Mouse (Mus musculus) layer of hippocampus, adult 11-12 months (tissue): ENCODE results near the gene Ulk4.
A peak's percentile ranks its signal among the peaks of the same experiment; 100 is the strongest.

ENCODE experiments used
- DNase-seq: peaks from one replicate; pipeline ENCODE4 v3.0.0; 2022; ENCODE audit warnings: low spot score

The Ulk4 gene

DNA sequence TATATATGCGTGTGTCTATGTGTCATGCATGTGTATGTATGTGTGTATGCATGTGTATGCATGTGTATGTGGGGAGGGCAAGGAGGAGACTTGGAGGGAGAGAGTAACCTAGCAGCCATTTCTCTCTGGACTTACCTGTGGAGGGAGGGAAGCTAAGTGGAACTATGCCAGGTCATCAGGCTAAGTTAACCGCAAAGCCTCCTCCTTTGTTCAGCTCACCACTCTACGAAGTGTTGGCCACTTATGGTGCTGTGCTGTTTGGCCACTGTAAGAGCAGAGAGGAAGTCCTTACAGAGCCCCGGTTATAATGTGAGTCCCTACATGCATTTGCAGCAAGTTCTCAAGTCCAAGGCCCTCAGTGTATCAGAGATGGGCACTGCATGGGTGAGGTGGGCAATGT lies 300.1 kb downstream of the Ulk4 start:
- no peak for DNase-seq

DNA sequence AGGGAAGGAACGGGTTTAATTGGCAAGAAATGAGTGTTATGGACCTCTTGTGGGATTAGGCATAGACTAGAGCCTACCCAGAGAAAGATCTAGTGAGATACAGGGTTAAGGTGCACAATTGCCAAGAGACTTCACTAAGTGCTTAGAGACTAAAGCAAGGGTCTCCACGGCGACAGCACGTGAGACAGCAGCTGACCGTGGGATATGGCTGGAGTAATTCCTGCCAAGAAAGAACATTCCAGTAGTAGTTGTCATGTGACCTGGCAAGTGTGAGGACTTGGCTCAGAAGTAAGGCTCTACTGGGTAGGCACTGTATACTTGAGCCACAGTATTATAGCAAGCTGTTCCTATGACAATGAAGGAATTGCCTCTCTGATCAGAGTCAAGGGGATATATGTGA lies 300.8 kb downstream of the Ulk4 start:
- no peak for DNase-seq

DNA sequence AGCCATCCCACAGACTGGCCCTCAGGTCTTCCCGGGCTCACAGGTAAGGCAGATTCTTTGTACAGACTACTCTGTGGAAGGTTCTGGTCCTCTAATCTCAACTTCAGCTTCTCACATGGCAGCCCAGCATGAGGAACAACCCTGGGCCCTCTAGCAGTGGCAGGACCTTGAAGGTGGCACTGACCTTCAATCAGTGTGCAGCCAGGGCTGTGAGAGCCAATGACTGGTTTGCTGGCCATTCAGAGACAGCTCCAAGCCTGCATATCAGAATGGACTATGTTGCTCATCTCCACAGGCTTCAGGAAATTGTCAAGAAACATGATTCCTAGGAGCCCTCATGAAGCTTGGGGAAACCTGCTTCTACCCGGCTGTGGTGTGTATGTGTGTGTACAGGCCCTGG lies 302.8 kb downstream of the Ulk4 start:
- DNase-seq, result no peak

DNA sequence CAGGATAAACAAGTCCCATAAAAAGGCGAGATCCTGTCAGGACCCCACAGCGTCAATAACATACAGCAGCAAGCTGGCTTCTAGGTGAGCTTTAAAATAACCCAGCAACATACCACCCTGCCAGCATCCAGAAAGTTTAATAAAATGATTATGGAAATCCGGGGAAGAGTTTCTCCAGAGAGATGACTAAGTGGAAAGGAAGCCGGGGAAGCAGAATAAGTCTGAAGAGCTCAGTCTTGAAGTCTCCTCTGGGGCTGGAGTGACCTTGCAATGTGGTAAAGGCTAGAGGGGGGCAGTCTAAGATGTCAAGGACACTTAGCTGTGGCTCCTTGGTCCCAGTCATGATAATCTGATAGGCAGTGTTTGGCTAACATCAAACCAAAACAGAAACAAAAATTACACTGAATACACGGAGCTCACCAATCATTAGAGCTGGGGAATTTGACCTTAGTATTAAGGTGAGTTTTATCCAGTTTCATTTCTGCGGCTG lies 303.9 kb downstream of the Ulk4 start:
- DNase-seq, result no peak

DNA sequence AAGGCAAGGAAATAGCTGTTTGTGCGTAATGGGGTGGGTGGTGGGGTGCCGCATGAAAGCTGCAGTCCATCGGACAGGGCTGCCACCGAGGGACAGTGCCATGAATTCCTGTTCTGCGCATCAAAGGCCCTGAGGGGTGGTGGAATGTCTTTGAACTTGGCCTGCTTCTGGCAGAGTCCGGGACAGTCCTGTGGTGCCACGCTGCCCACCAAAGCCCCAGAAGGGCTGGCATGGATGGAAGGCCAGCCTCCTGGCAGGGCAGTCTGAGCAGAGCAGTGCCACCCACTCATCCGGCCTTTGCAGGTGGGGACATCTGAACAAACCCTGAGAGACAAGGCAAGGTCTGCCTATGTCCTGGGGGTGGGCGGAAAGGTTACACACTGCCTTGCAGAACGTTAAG lies 312.0 kb downstream of the Ulk4 start:
- DNase-seq, result no peak

DNA sequence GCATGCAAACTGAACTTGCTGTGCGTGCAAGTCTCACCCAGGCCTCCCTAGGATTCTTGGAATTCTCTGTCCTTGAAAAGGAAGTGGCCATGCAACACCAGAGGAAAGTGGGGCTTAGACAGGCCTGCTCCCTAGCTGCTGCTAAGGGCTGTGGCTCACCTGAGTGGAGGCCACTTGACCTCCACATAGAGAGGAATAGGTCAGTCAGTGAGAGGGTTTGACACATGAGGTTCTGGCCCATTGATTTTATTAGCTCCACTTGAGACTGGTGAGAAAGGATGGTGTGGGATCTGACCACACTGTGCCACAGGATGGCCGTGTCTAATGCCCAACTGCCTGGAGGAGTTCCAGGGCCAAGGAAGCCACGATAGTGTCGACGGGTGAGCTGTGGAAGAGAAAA lies 312.8 kb downstream of the Ulk4 start:
- DNase-seq, result no peak

DNA sequence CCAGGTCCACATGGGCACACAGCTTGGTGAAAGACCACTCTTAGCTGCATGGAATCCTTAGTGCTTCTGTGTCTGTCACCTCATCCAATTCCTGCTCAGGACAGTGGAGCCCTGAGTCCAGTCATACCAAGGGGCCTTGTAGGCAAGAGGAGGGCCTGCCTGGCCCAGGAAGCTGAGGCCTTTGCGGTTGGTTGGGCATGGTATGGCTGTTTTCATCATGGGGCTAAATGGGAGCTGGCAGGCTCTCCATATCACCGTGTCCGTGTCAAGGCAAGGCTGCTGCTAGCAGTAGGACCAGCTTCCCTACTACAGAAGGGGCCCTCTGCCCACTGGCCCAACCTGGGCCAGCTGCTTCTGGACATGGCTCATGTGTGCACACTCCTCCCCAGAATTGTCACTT lies 313.3 kb downstream of the Ulk4 start:
- DNase-seq, result no peak

DNA sequence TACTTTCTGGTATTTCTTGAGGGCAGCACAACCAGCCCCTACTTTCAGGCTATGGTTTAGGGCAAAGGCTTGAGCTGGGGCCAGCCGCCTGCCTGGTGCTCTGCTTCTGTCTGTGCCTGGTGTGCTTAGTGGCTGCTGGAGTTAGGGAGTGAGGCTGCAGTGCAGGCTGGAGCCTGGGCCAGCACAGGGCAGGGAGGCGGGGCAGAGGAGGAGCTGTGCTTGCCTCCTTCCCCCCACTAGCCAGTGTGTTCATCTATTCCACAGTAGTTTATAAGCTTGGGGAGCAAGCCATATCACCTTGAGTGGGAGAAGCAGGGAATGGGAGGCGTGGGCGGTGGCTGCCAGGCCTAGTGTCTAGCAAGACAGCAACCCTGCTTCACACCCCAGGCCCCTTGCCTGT lies 313.9 kb downstream of the Ulk4 start:
- DNase-seq, result no peak

DNA sequence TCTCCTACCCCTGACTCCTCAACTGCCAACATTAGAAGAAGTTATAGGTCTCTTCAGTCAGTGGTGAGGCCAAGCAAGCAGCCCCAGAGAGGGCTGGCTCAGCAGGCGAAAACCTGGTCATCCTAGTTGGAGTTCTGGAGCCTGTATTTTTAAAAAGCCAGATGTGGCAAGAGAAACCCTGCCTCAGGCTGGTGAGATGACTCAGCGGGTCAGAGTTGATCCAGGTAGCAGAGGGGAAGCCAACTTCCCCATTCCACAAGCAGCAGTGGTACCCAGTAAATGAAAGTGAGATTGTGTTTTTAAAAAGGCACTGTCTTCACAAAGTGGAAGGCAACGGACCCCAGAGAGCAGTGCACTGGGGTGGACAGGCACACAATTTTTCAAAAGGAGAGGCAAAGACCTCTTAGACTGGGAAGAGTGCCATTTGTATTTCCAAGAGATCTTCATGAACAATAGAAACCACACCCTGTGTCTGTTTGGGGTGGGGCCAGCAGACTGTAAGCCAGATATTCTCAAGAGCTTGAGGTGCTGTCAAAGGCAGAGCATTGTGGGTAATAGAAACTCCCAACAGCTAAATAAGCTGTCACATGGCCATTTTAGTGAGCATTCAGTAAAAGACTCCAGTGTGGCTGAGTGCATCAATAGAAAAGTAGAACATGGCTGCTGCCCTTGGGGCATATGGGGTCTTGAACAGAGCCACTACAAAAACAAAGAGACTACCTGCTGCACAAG lies 314.9 kb downstream of the Ulk4 start:
- no peak for DNase-seq

DNA sequence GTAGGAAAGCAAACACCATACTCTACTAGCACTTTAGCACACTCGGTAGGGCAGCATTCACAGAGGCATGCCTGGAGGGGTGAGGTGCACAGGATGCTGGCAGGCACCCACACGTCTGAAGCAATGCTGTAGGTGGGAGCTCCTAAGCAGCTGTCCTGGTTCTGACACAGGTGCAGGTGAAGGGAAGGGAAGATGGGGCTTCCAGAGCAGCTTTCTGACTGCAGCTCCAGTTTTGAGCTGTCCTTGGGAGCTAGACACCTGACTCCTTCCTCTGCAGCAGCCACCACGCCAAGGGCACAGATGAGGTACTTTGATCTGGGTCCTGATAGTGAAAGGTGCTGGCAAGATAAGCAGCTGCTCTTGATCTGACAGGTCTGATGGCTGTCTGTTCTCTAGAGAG lies 315.5 kb downstream of the Ulk4 start:
- no peak for DNase-seq

DNA sequence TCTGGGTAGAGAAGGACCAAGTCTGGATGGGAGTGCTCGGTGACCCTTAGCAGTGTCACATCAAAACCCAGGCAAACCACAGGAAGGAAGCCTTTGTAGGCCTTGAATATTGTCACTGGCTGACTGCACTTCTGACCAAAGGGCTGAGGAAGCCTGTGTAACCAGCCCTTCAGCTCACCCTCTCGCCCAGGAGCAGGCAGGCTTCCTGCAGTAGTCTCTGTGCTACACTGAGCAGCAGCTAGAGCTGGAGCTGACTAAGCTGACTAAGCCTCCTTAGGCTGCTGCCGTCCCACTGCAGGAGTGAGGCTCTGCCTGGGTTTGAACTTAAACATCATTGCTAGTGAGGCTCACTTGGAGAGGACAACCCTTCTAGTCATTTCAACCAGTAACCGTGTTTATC lies 316.4 kb downstream of the Ulk4 start:
- DNase-seq, result no peak

DNA sequence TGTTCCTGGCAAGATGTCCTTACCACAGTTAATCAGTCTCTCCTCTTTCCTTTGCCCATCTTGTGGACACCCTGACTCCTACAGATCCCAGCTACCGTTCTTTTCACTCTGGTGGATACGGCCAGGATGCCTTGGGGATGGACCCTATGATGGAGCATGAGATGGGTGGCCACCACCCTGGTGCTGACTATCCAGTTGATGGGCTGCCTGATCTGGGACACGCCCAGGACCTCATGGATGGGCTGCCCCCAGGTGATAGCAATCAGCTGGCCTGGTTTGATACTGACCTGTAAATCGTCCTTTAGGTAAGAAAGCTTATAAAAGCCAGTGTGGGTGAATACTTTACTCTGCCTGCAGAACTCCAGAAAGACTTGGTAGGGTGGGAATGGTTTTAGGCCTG lies 317.8 kb downstream of the Ulk4 start:
- no peak for DNase-seq

DNA sequence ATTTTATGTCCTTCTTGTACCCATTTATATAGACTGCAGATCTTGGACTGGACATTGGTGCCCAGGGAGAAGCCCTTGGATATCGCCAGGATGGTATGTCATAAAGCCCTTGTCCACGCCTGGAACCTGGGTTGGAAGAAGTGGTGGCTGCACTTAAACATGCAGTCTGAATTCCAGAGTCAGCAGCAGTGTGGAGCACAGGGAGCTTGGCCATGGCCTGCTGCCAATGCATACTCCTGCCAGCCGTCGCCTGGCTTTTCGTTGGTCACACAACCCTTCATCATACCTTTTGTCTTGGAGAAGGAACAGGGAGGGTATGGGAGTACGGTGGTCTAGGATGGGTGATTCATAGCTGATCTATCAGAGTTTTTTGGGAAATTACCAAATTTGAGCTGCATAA lies 318.4 kb downstream of the Ulk4 start:
- DNase-seq, result no peak

DNA sequence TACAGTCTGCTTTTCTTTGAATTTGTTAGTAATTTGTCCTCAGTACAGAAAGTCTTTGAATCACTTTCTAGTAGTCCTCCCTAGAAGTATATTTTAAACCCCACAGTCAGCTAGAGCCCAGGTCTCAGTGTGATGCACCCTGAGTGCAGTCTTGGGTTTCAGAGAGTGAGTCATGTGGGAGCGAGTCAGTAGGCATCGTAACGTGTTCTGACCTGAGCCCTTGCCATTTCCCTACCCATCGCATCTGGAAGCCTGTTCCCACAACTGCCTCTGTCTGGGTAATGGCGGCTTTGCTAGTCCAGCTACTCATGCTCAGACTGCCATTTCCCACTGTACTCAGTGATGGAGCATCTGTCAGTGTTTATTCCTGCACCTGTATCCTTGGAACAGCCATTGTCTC lies 318.9 kb downstream of the Ulk4 start:
- DNase-seq, result no peak

DNA sequence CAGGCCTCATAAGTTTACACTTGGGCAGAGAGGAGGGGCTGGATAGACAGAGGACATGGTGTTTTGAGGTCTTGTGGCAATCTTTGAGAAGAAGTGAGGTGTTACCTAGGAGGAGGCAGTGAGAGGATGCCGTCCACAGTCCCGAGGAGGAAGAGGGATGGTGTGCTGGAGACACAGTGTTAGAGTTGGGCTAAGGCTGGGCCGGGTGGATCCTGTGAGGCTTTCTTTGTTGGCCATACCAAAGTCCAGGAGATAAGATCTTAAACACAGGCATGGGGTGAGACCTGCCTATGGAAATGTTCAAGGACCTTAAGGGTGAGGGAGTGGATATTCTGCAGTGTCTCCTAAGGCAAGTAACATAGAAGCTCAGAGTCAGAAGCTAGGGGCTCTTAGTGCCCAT lies 325.1 kb downstream of the Ulk4 start:
- DNase-seq, result no peak

DNA sequence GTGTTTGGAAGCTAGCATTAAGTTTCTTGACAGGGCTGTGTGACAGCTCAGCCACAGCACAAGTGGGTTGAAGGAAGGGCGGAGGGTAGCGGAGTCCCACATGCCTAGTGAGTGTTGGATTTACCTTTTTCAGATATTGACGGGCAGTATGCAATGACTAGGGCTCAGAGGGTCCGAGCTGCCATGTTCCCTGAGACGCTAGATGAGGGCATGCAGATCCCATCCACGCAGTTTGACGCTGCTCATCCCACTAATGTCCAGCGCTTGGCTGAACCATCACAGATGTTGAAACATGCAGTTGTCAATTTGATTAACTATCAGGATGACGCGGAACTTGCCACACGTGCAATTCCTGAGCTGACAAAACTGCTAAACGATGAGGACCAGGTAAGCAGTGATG lies 326.2 kb downstream of the Ulk4 start:
- DNase-seq, result no peak

DNA sequence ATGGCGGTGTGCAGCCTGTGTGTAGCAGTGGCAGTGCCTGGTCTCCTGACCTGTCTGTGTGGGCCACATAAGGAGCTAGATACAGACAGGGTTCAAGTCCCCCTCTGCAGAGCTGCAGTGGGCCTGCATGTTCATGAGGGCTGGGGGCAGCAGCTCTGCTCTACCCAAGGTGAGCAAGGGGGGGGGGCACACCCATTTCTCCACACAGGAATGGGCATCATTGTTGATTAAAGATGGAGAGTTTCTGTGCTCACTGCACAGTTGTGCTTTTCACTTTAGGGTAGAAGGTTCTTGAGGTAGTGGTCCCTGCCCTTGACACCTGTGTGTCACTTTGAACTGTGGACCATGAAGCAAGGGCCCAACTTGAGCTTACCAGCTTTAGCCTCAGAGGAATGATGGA lies 328.2 kb downstream of the Ulk4 start:
- DNase-seq, result no peak

DNA sequence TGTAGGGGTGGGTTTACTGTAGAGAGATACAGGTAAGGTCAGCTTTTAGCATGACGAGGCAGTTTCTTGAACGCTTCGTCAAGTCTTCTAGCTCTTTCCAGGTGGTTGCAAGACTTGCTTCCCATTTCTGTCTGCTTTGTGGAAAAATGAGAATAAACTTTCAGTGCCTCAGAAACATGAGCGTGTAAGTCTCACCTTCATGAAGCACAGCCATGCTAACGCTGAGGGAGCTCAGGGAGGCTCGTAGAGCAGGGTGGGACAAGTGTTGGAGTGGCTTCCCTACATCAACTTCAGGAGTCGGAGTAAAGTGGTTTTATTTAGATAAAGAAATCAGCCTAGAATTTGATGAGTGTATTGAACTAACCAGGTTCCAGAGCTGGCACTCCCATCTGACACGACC lies 330.9 kb downstream of the Ulk4 start:
- DNase-seq, result no peak

DNA sequence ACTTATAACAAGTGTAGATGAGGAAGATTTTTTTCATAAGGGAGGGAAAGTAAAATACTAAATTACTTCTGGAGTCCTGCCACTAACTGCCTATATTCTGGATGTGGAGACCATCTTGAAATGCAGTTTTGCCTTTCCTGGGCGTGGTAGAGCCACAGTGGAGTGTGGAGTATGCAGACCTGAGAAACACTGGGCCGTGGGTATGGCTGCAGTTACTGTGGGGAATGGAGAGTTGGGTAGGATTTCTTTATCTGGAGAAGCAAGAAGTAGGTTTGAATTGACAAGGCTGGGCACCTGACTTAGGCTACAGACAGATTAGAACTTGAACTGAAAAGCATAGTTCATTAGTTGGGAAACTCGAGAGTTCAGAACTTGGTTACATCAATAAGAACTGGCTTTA lies 332.8 kb downstream of the Ulk4 start:
- DNase-seq, result no peak

DNA sequence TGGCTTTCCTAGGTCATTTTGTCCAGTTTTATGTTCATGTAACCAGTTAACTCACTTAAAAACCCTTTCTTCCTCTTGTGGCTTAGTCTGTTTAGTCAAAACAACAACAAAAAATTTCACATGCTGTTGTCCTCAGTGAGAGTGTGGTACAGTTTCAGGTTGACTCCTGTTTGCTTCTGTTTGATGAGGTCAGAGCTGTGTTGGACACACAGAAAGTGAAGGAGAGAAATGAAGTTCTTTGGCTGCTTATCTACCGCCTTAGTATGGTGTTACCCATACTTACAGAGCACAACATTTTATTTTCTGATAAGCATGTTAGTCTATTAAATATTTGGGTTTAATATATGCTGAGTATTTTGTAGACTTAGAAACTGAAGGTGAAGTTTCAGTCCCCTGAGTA lies 333.2 kb downstream of the Ulk4 start:
- DNase-seq, result no peak

DNA sequence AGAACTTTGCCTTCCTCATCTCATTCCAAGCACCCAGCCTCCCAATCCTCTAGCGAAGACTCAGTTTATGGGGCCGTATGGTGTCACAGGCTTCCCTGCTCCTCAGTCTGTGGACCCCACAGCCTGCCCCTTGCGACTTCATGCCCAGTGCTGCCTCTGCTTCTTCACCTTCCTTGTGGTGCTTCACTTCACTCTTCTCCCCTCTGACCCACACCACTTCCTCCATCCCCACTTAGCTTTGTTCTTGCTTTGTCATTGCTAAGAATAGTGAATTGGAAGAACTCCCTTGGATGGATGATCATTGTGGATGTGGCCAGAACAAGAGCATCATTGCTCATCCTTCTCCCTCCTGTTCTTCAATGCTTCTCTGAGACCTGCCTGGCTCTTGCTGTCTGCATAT lies 336.1 kb downstream of the Ulk4 start:
- DNase-seq, result no peak

DNA sequence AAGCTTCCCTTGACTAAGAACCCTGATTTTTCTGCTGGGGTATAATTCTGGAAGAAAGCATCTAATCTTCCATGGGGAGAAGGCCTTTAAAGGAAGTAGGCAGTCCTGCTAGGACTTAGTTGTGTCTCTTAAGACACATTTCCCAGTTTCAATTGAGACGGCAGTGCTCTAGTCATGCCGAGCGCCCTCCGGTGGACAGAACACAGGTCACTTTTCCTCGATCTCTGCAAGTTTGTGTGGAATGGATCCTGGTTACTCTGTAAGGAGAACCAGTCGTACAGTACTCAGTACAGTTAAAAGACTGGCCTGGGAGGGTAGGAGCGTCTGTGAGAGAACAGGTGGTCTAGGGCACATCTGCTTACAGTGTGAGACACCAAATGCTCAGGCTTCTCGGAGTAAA lies 340.6 kb downstream of the Ulk4 start:
- peak; percentile 71 for DNase-seq

DNA sequence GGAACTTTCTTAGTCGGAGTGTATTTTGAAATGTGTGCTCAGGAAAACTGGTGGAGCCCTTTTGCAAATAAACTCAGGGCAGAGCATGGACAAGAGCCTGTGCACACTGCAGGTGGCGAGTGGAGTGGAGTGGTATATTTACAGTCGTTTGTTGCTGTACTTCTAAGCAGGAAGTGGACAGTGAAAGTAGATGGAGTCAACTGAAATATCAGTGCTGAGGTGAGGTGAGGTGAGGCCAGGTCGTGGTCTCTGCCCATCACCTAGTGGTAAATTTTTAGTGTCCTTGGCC lies 341.4 kb downstream of the Ulk4 start:
- no peak for DNase-seq

DNA sequence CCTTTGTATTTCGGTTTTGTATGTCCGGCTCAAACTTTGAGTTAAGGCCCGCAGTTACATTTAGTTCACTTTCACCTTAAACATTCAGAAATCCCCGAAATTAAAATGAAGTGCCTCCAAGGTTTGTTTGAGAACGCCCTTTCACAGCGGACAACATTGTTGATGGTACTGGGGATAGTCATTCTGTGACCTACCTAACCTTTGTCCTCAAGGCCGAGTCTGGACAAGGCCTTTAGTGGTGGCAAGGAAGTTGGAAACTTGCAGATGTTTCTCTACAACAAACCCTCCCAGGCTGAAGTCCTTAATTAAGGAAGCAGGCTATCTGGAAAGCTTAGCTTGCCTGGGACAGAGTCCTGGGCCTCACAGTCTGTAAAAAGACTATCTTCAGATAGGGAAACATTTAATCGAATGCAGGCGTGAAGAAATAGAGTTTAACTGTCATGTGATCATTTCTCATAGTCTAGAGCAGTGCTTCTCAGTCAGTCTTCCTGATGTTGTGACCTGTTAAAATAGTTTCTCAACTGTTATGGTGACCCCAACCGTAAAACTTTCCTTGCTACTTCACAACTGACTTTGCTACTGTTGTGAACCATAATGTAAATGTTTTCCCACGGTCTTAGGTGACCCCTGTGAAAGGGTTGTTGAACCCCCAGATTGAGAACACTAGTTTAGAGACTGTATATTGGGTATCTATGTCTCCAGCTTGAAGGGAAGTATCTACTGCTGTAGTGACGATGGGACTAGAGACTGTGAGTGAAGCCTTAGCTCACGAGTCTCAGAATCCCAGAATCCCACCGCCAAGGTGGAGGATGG lies 342.0 kb downstream of the Ulk4 start:
- DNase-seq, result no peak
